Mouse (Mus musculus) lung, postnatal 0 days (tissue): Measurements from ENCODE around the gene Sult1c2.

ENCODE experiments used
- CTCF ChIP-seq: IDR thresholded peaks from 2 replicates; pipeline ENCODE4 v1.5.1; 2016; ENCODE audit warnings: antibody characterized with exemption, mild to moderate bottlenecking
- EP300 ChIP-seq: IDR thresholded peaks from 2 replicates; pipeline ENCODE4 v1.6.1; 2016; ENCODE audit warnings: antibody characterized with exemption, mild to moderate bottlenecking, control low read depth

DNA sequence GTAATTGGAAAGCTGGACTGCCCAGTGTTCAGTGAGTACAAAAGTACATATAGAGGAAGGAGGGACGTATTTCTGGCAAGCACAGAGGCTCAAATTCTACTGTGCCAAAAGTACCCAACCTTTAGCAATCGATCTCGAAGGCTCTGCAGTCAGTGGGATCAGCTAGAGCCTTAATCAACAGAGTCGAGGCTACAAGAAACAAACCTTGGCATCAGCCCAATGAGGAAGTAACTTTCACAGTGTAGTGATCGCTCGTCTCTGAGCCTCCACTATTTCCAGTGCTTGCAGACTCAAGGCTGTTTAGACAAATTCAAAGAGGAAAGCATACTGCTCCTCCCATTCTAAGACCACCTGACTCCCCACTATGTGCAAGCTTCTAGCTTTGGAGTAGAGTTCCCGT is 343 bp downstream of the Sult1c2 start:
- TF ChIP-seq CTCF (no peak), EP300 (no peak)
